In the genomic region with DNA sequence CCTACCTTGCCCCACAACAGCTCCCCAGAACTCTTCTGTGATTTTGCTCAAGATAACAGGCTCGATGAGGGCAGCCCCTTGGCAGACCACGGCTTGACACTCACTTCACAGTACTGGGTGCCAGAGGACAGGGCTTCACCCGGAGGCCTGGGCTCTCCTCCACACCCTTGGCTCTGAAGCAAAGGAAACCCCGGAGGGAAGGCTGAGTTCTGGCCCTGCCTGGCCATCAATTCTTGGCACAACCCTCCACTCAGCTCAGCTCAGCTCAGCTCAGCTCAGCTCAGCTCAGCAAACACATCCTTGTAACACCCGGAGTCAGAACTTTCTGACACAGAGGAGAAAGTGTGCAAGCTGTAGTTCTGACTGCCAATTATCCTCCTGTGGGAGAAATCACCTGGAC, we compare ENCODE assay signal across 7 mouse cellular contexts. TPM values are rescaled to one million over a fixed set of nuclear protein-coding genes. Genes with fewer than 3 reads are reported as not detected.
DNase-seq lines count a peak whose midpoint lies in the region; ATAC-seq lines count a peak whose summit lies in the region.

No protein-coding gene starts in this region.

- no peak overlapping the region; the same call in 1 of the 2 replicates for H3K4me2 ChIP-seq in hindbrain, embryonic 16.5 days (ENCODE audit: low read length)
- H3K4me2 ChIP-seq in midbrain, embryonic 13.5 days (replicated peaks): no peak overlapping the region

- peak; percentile 40 for ATAC-seq in hindbrain, embryonic 16.5 days
- no peak for ATAC-seq in midbrain, embryonic 13.5 days
- ATAC-seq in granulocyte monocyte progenitor cell, adult 5-6 weeks (replicated peaks; ENCODE audit: poor library complexity, severe bottlenecking): no peak

- peak; percentile 46 for DNase-seq in right cerebral cortex, adult 18-20 months
- no peak for DNase-seq in right cerebral cortex, postnatal 4 days
- DNase-seq in gastrocnemius, postnatal 10 days: peak; percentile 62
- no peak for DNase-seq in spleen, postnatal 36 days (ENCODE audit: low spot score in 2 of 2)

- no peaks in the 10 kb centered on the region for H3K36me3 ChIP-seq in hindbrain, embryonic 16.5 days (ENCODE audit: control insufficient read depth, insufficient read depth, low read length)
- no peaks in the 10 kb centered on the region for H3K36me3 ChIP-seq in midbrain, embryonic 13.5 days

- 33% methylated on average over 5 of the region's 5 CpGs for WGBS in hindbrain, embryonic 16.5 days
- WGBS in midbrain, embryonic 13.5 days: 76% methylated on average over 5 of the region's 5 CpGs

- H3K9me3 ChIP-seq in hindbrain, embryonic 16.5 days (ENCODE audit: control insufficient read depth, low read length): no peaks in the 10 kb centered on the region
- H3K9me3 ChIP-seq in midbrain, embryonic 13.5 days: no peaks in the 10 kb centered on the region

- H3K27ac ChIP-seq in hindbrain, embryonic 16.5 days (ENCODE audit: low read depth, low read length): peak overlapping the region; percentile 67
- H3K27ac ChIP-seq in midbrain, embryonic 13.5 days: peak overlapping the region; percentile 69

- no peaks in the 10 kb centered on the region for H3K27me3 ChIP-seq in hindbrain, embryonic 16.5 days (replicated peaks; ENCODE audit: control insufficient read depth, insufficient read depth, low read length)
- no peaks in the 10 kb centered on the region for H3K27me3 ChIP-seq in midbrain, embryonic 13.5 days

- no peak overlapping the region for H3K4me3 ChIP-seq in hindbrain, embryonic 16.5 days (ENCODE audit: low read length)
- no peak overlapping the region for H3K4me3 ChIP-seq in midbrain, embryonic 13.5 days (replicated peaks)

- H3K4me1 ChIP-seq in hindbrain, embryonic 16.5 days (ENCODE audit: control insufficient read depth, insufficient read depth, low read depth, low read length): peaks cover 65% of the 10 kb centered on the region
- peaks cover 70% of the 10 kb centered on the region for H3K4me1 ChIP-seq in midbrain, embryonic 13.5 days (replicated peaks)

- peak overlapping the region; percentile 27; the same call in 1 of the 2 replicates for H3K9ac ChIP-seq in hindbrain, embryonic 16.5 days (ENCODE audit: low read depth, low read length)
- no peak overlapping the region for H3K9ac ChIP-seq in midbrain, embryonic 13.5 days (replicated peaks)

RNA-seq across cellular contexts. Expression of a gene that starts 30.3 kb away (rescaled TPM):
- 100 to 1,000 TPM; 116 to 123 TPM for total RNA-seq in gastrocnemius, postnatal 10 days (2021)
- polyA plus RNA-seq in hindbrain, embryonic 16.5 days (2015; fragmentation: Nextera tagmentation; extraction: Ambion mirVana): 23.3 and 26.2 TPM in 2 replicates
- 20.2 and 22.6 TPM in 2 replicates for polyA plus RNA-seq in midbrain, embryonic 13.5 days (2015; fragmentation: Nextera tagmentation; extraction: Ambion mirVana)
- 47.9 and 77.4 TPM in 2 replicates for total RNA-seq in granulocyte monocyte progenitor cell, adult 5-6 weeks (2014; fragmentation: Nextera tagmentation)
- 5.3 and 11.8 TPM in 2 replicates for total RNA-seq in granulocyte monocyte progenitor cell, adult 5-6 weeks (2017)

Comparison
In these comparisons a context has a peak if more than half of its experiments do, and no peak if none do; other contexts are left out.
1. DNase-seq: peak in right cerebral cortex, adult 18-20 months (single experiment) and gastrocnemius, postnatal 10 days (single experiment); none in right cerebral cortex, postnatal 4 days (single experiment) and spleen, postnatal 36 days (0 of 2).